Comparison of ENCODE assay signal across 27 mouse cellular contexts in genomic region chr11:93861193-93861592, GRCm38 (mm10). TPM values are rescaled to one million over a fixed set of nuclear protein-coding genes. Genes with fewer than 3 reads are reported as not detected.
DNase-seq lines count a peak whose midpoint lies in the region; ATAC-seq lines count a peak whose summit lies in the region.
"Had no signal": no experiment of that assay in that cellular context is flagged by ENCODE, and none has a peak within 500 bp of the region (broad histone marks: within the 10 kb centered on the region; RNA-seq: fewer than 3 reads in every experiment).

No protein-coding gene starts in this region.

- peak overlapping the region; percentile 66 for H3K27ac ChIP-seq in macrophage
- no peak overlapping the region for H3K27ac ChIP-seq in midbrain, embryonic 10.5 days (replicated peaks)
- no peak overlapping the region for H3K27ac ChIP-seq in embryonic facial prominence, embryonic 10.5 days (replicated peaks)
- H3K27ac ChIP-seq: embryonic facial prominence, embryonic 13.5 days; forebrain, embryonic 12.5 days; forebrain, embryonic 15.5 days; gastrocnemius, adult 2 months; heart, embryonic 15.5 days; hindbrain, embryonic 10.5 days; hindbrain, embryonic 13.5 days had no signal

- peak; percentile 16; the same call in 1 of the 2 replicates for ATAC-seq in frontal cortex, adult (ENCODE audit: low TSS enrichment)
- ATAC-seq: forebrain, embryonic 15.5 days; hindbrain, embryonic 16.5 days had no signal

- H3K27me3 ChIP-seq in midbrain, embryonic 10.5 days (ENCODE audit: low read depth, poor library complexity, severe bottlenecking), result no peaks in the 10 kb centered on the region
- no peaks in the 10 kb centered on the region for H3K27me3 ChIP-seq in embryonic facial prominence, embryonic 10.5 days (replicated peaks; ENCODE audit: low read depth, poor library complexity, severe bottlenecking)
- H3K27me3 ChIP-seq: embryonic facial prominence, embryonic 13.5 days; forebrain, embryonic 12.5 days; forebrain, embryonic 15.5 days; heart, embryonic 12.5 days; heart, embryonic 15.5 days; hindbrain, embryonic 13.5 days had no signal

- no peak for DNase-seq in frontal cortex, postnatal 36 days (ENCODE audit: low spot score in 2 of 2)
- DNase-seq in A20 (ENCODE audit: low read depth, low spot score), result peak; percentile 38
- DNase-seq in monocyte, adult 2 months (ENCODE audit: low read depth in 1 of 2, low spot score in 2 of 2), result peak; percentile 7 to 18
- DNase-seq in midbrain, embryonic 10.5 days (ENCODE audit: low spot score), result no peak
- no peak for DNase-seq in embryonic facial prominence, embryonic 10.5 days (ENCODE audit: low spot score)
- DNase-seq in neural tube, embryonic 10.5 days (ENCODE audit: extremely low spot score, low spot score), result no peak
- DNase-seq: adrenal gland, adult 8-10 months; adrenal gland, postnatal 25 days; cerebellum, adult 2 months; cerebellum, adult 9-11 months; cerebellum, postnatal 25 days; gastrocnemius, adult 2 months; gastrocnemius, postnatal 14 days; heart, adult 18-20 months; heart, postnatal 10 days; heart, postnatal 36 days had no signal

- no peaks in the 10 kb centered on the region for H3K79me2 ChIP-seq in macrophage (ENCODE audit: inconsistent target)

- WGBS in macrophage (ENCODE audit: missing documents), result 22% methylated on average over 2 of the region's 2 CpGs
- 93% methylated on average over 2 of the region's 2 CpGs for WGBS in midbrain, embryonic 10.5 days
- 89% methylated on average over 2 of the region's 2 CpGs for WGBS in embryonic facial prominence, embryonic 10.5 days

- no peaks in the 10 kb centered on the region for H3K9me3 ChIP-seq in midbrain, embryonic 10.5 days (replicated peaks)
- no peaks in the 10 kb centered on the region for H3K9me3 ChIP-seq in embryonic facial prominence, embryonic 10.5 days
- H3K9me3 ChIP-seq: embryonic facial prominence, embryonic 13.5 days; forebrain, embryonic 12.5 days; forebrain, embryonic 15.5 days; heart, embryonic 12.5 days; heart, embryonic 15.5 days; hindbrain, embryonic 10.5 days; hindbrain, embryonic 13.5 days had no signal

- H3K36me3 ChIP-seq in macrophage (ENCODE audit: inconsistent target), result peaks cover 8% of the 10 kb centered on the region
- peaks cover 63% of the 10 kb centered on the region for H3K36me3 ChIP-seq in midbrain, embryonic 10.5 days
- H3K36me3 ChIP-seq in embryonic facial prominence, embryonic 10.5 days (replicated peaks), result peaks cover 66% of the 10 kb centered on the region

- no peak overlapping the region for H3K4me3 ChIP-seq in macrophage (ENCODE audit: inconsistent target)
- no peak overlapping the region for H3K4me3 ChIP-seq in midbrain, embryonic 10.5 days
- no peak overlapping the region for H3K4me3 ChIP-seq in embryonic facial prominence, embryonic 10.5 days
- H3K4me3 ChIP-seq: embryonic facial prominence, embryonic 13.5 days; erythroblast, embryonic 14.5 days; forebrain, embryonic 12.5 days; forebrain, embryonic 15.5 days; gastrocnemius, adult 2 months; heart, embryonic 12.5 days; heart, embryonic 15.5 days; hindbrain, embryonic 10.5 days; hindbrain, embryonic 13.5 days had no signal

- no peaks in the 10 kb centered on the region for H3K4me1 ChIP-seq in midbrain, embryonic 10.5 days
- H3K4me1 ChIP-seq in embryonic facial prominence, embryonic 10.5 days, result no peaks in the 10 kb centered on the region
- H3K4me1 ChIP-seq: embryonic facial prominence, embryonic 13.5 days; forebrain, embryonic 12.5 days; heart, embryonic 12.5 days; heart, embryonic 15.5 days; hindbrain, embryonic 10.5 days had no signal

RNA-seq across cellular contexts. Expression of gene Utp18, which starts 24.4 kb away (rescaled TPM):
- total RNA-seq in macrophage (2018; cell fraction: chromatin; rRNA removed), result 10 to 100 TPM; 17.4 to 38.7 (median 30.1) TPM
- total RNA-seq in macrophage (2018; cell fraction: cytosol; rRNA removed), result 10 to 100 TPM; 14.0 to 19.6 (median 16.3) TPM
- total RNA-seq in macrophage (2018; cell fraction: nucleus; rRNA removed), result 10 to 100 TPM; 11.3 to 31.0 (median 19.2) TPM
- polyA plus RNA-seq in macrophage (2018), result 15.8 to 32.3 TPM (median 16.0 TPM) in 3 replicates
- polyA plus RNA-seq in midbrain, embryonic 10.5 days (2016; fragmentation: Nextera tagmentation; extraction: Ambion mirVana), result 32.3 and 38.1 TPM in 2 replicates
- 34.8 and 37.5 TPM in 2 replicates for polyA plus RNA-seq in embryonic facial prominence, embryonic 10.5 days (2016; fragmentation: Nextera tagmentation; extraction: Ambion mirVana)

RNA-seq across cellular contexts. Expression of gene Mbtd1, which starts 24.5 kb away (rescaled TPM):
- total RNA-seq in macrophage (2018; cell fraction: chromatin; rRNA removed), result 100 to 1,000 TPM in 24 of 26 experiments, 10 to 100 TPM in 2; 90.2 to 408 (median 148) TPM
- total RNA-seq in macrophage (2018; cell fraction: cytosol; rRNA removed), result 10 to 100 TPM in 22 of 26 experiments, 1 to 10 TPM in 4; 6.9 to 29.4 (median 15.7) TPM
- total RNA-seq in macrophage (2018; cell fraction: nucleus; rRNA removed), result 100 to 1,000 TPM in 9 of 26 experiments, 10 to 100 TPM in 17; 38.2 to 227 (median 82.7) TPM
- polyA plus RNA-seq in macrophage (2018), result 7.7 to 19.3 TPM (median 16.1 TPM) in 3 replicates
- 32.0 and 37.4 TPM in 2 replicates for polyA plus RNA-seq in midbrain, embryonic 10.5 days (2016; fragmentation: Nextera tagmentation; extraction: Ambion mirVana)
- polyA plus RNA-seq in embryonic facial prominence, embryonic 10.5 days (2016; fragmentation: Nextera tagmentation; extraction: Ambion mirVana), result 42.0 and 44.6 TPM in 2 replicates

Comparison
In these comparisons a context has a peak if more than half of its experiments do, and no peak if none do; other contexts are left out.
1. DNase-seq: peak in A20 (single experiment) and monocyte, adult 2 months (2 of 2); none in frontal cortex, postnatal 36 days (0 of 2), midbrain, embryonic 10.5 days (single experiment), embryonic facial prominence, embryonic 10.5 days (single experiment) and neural tube, embryonic 10.5 days (single experiment).